Comparison of ENCODE assay signal across 10 mouse cellular contexts in the genomic region with DNA sequence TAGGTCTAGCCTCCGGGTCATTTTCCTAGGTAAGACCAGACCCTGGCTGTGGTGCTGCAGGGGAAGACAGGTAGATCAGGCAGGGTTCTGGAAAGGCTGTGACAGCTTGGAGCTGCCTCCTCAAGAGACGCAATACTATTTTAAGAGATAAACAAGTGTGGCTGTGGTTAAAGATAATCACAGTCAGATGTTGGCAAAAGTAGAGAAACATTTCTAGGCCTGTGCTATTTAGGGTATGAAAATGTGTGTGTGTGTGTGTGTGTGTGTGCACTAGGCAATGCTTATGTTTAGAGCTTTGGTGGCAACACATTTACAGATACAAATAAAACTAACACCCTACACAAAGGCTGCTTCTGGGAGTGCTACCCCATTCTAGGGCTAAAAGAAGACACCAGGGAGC.
DNase-seq lines count a peak whose midpoint lies in the region; ATAC-seq and TF ChIP-seq lines count a peak whose summit lies in the region.
"Had no signal": no experiment of that assay in that cellular context is flagged by ENCODE, and none has a peak within 500 bp of the region (broad histone marks: within the 10 kb centered on the region; RNA-seq: fewer than 3 reads in every experiment).

No protein-coding gene starts in this region.

- no peak overlapping the region for H3K4me2 ChIP-seq in limb, embryonic 14.5 days (replicated peaks; ENCODE audit: low read depth, low read length, severe bottlenecking)
- no peak overlapping the region for H3K4me2 ChIP-seq in embryonic facial prominence, embryonic 12.5 days (replicated peaks)
- peak overlapping the region; percentile 18; the same call in 1 of the 2 replicates for H3K4me2 ChIP-seq in heart, embryonic 16.5 days (ENCODE audit: low read depth, low read length)
- peak overlapping the region; percentile 14 for H3K4me2 ChIP-seq in myocyte (ENCODE audit: low read depth)

- no peak overlapping the region for H3K4me3 ChIP-seq in limb, embryonic 14.5 days (replicated peaks; ENCODE audit: low read length)
- H3K4me3 ChIP-seq in limb, embryonic 10.5 days, result no peak overlapping the region
- no peak overlapping the region for H3K4me3 ChIP-seq in embryonic facial prominence, embryonic 12.5 days
- H3K4me3 ChIP-seq in heart, embryonic 16.5 days (ENCODE audit: low read length), result no peak overlapping the region
- no peak overlapping the region for H3K4me3 ChIP-seq in myocyte
- H3K4me3 ChIP-seq in kidney, adult 2 months (ENCODE audit: insufficient read depth, low read depth, low read length), result no peak overlapping the region

- peaks cover 29% of the 10 kb centered on the region for H3K4me1 ChIP-seq in limb, embryonic 14.5 days (ENCODE audit: control insufficient read depth, insufficient read depth, low read length)
- peaks cover 32% of the 10 kb centered on the region for H3K4me1 ChIP-seq in limb, embryonic 10.5 days
- H3K4me1 ChIP-seq in embryonic facial prominence, embryonic 12.5 days, result peaks cover 40% of the 10 kb centered on the region
- H3K4me1 ChIP-seq in heart, embryonic 16.5 days (ENCODE audit: control insufficient read depth, insufficient read depth, low read length), result peaks cover 71% of the 10 kb centered on the region
- no peaks in the 10 kb centered on the region for H3K4me1 ChIP-seq in kidney, adult 2 months (ENCODE audit: control insufficient read depth, insufficient read depth, low read length)

- no peaks in the 10 kb centered on the region for H3K36me3 ChIP-seq in limb, embryonic 14.5 days (ENCODE audit: control insufficient read depth, insufficient read depth, low read length)
- H3K36me3 ChIP-seq in limb, embryonic 10.5 days, result no peaks in the 10 kb centered on the region
- H3K36me3 ChIP-seq in embryonic facial prominence, embryonic 12.5 days, result no peaks in the 10 kb centered on the region
- 0 out of 2 replicates have a peak, but pooled peaks cover 2% of the 10 kb centered on the region for H3K36me3 ChIP-seq in heart, embryonic 16.5 days (ENCODE audit: control insufficient read depth, insufficient read depth)
- no peaks in the 10 kb centered on the region for H3K36me3 ChIP-seq in myocyte (ENCODE audit: control insufficient read depth, insufficient read depth)
- H3K36me3 ChIP-seq in kidney, adult 2 months (ENCODE audit: control insufficient read depth, insufficient read depth, low read length), result no peaks in the 10 kb centered on the region

- WGBS in limb, embryonic 14.5 days, result 53% methylated on average over 2 of the region's 2 CpGs
- 70% methylated on average over 2 of the region's 2 CpGs for WGBS in limb, embryonic 10.5 days
- 35% methylated on average over 2 of the region's 2 CpGs for WGBS in embryonic facial prominence, embryonic 12.5 days
- WGBS in heart, embryonic 16.5 days, result 46% methylated on average over 2 of the region's 2 CpGs
- WGBS in kidney, adult 2 months, result 88% methylated on average over 2 of the region's 2 CpGs

- TF ChIP-seq CTCF in kidney, adult 2 months (conservative IDR thresholded peaks at IDR 0.05; ENCODE audit: insufficient read depth, insufficient read length, low read depth, low read length), result no peak

- H3K27me3 ChIP-seq in limb, embryonic 14.5 days (ENCODE audit: control insufficient read depth, insufficient read depth, low read length), result no peaks in the 10 kb centered on the region
- no peaks in the 10 kb centered on the region for H3K27me3 ChIP-seq in limb, embryonic 10.5 days (ENCODE audit: low read depth, poor library complexity, severe bottlenecking)
- H3K27me3 ChIP-seq in embryonic facial prominence, embryonic 12.5 days, result no peaks in the 10 kb centered on the region
- H3K27me3 ChIP-seq in heart, embryonic 16.5 days (ENCODE audit: control insufficient read depth, insufficient read depth, low read length), result no peaks in the 10 kb centered on the region
- no peaks in the 10 kb centered on the region for H3K27me3 ChIP-seq in myocyte (ENCODE audit: control insufficient read depth, insufficient read depth, insufficient read length)
- H3K27me3 ChIP-seq in kidney, adult 2 months (replicated peaks; ENCODE audit: control insufficient read depth, insufficient read depth, low read length), result no peaks in the 10 kb centered on the region

- no peak for TF ChIP-seq POLR2A in limb, embryonic 14.5 days (IDR thresholded peaks at IDR 0.05; ENCODE audit: borderline replicate concordance, extremely low read depth, insufficient read depth, insufficient read length)
- TF ChIP-seq POLR2A in myocyte (IDR thresholded peaks at IDR 0.05; ENCODE audit: insufficient read length, low read depth), result no peak
- no peak for TF ChIP-seq POLR2A in kidney, adult 2 months (IDR thresholded peaks at IDR 0.05; ENCODE audit: low read depth, low read length)

- H3K9me3 ChIP-seq in limb, embryonic 14.5 days (ENCODE audit: control insufficient read depth, low read length), result no peaks in the 10 kb centered on the region
- H3K9me3 ChIP-seq in limb, embryonic 10.5 days (replicated peaks), result no peaks in the 10 kb centered on the region; the same call in 1 of the 2 replicates
- 0 out of 2 replicates have a peak, but pooled peaks cover 3% of the 10 kb centered on the region for H3K9me3 ChIP-seq in embryonic facial prominence, embryonic 12.5 days
- 0 out of 2 replicates have a peak, but pooled peaks cover 2% of the 10 kb centered on the region for H3K9me3 ChIP-seq in heart, embryonic 16.5 days (replicated peaks; ENCODE audit: control insufficient read depth, low read length)

- no peaks in the 10 kb centered on the region for H3K79me2 ChIP-seq in myocyte (ENCODE audit: control insufficient read depth, insufficient read depth)

- H3K9ac ChIP-seq in limb, embryonic 14.5 days (ENCODE audit: low read depth, low read length, severe bottlenecking), result no peak overlapping the region
- no peak overlapping the region for H3K9ac ChIP-seq in embryonic facial prominence, embryonic 12.5 days
- H3K9ac ChIP-seq in heart, embryonic 16.5 days (ENCODE audit: low read length), result peak overlapping the region; percentile 61

- H3ac ChIP-seq in myocyte (ENCODE audit: control insufficient read depth, insufficient read length), result no peak overlapping the region

- no peak for ATAC-seq in limb, embryonic 14.5 days (ENCODE audit: low FRiP score, low read depth)
- no peak for ATAC-seq in embryonic facial prominence, embryonic 12.5 days (ENCODE audit: insufficient number of reproducible peaks, insufficient read depth, low FRiP score, low TSS enrichment)
- no peak for ATAC-seq in heart, embryonic 16.5 days (replicated peaks; ENCODE audit: extremely low read depth, insufficient read depth, low FRiP score)

- H3K27ac ChIP-seq in limb, embryonic 14.5 days (replicated peaks; ENCODE audit: low read depth, low read length), result no peak overlapping the region
- H3K27ac ChIP-seq in limb, embryonic 10.5 days, result no peak overlapping the region
- H3K27ac ChIP-seq in embryonic facial prominence, embryonic 12.5 days, result peak overlapping the region; percentile 72
- H3K27ac ChIP-seq in heart, embryonic 16.5 days (ENCODE audit: low read length), result peak overlapping the region; percentile 96
- H3K27ac ChIP-seq in kidney, adult 2 months (ENCODE audit: insufficient read depth, low read depth, low read length), result no peak overlapping the region

- DNase-seq in limb, embryonic 14.5 days (ENCODE audit: low spot score), result peak; percentile 65
- no peak for DNase-seq in limb, embryonic 10.5 days (ENCODE audit: low spot score)
- no peak for DNase-seq in thymus, postnatal 10 days (ENCODE audit: low spot score in 2 of 2)
- DNase-seq in kidney, adult 2 months, result no peak
- DNase-seq: embryo, embryonic 11 days; gastrocnemius, postnatal 36 days; kidney, postnatal 4 days had no signal

TF ChIP-seq in myocyte, 11 proteins besides CTCF, POLR2A, EP300 and RAD21:
- TF ChIP-seq MYOG (IDR thresholded peaks at IDR 0.05; ENCODE audit: control insufficient read depth in 1 of 3, insufficient read depth in 1 of 3, insufficient read length in 2 of 3, low read depth in 2 of 3), result peak in 1 of 3 experiments; percentile 29
- TF ChIP-seq POLR2AphosphoS2 (IDR thresholded peaks at IDR 0.05; ENCODE audit: insufficient read length, low read depth), result no peak

Comparison
In these comparisons a context has a peak if more than half of its experiments do, and no peak if none do; other contexts are left out.
1. H3K27ac ChIP-seq: peak in embryonic facial prominence, embryonic 12.5 days (single experiment) and heart, embryonic 16.5 days (single experiment); none in limb, embryonic 14.5 days (single experiment), limb, embryonic 10.5 days (single experiment) and kidney, adult 2 months (single experiment).
2. H3K4me2 ChIP-seq: peak in heart, embryonic 16.5 days (single experiment) and myocyte (single experiment); none in limb, embryonic 14.5 days (single experiment) and embryonic facial prominence, embryonic 12.5 days (single experiment).